Mouse (Mus musculus) cerebellum, adult 11 months (tissue): ENCODE measurements around the gene Rffl.

ENCODE experiments used
- DNase-seq: peaks from one replicate; pipeline ENCODE4 v3.0.0; 2022

The Rffl gene

GRCm38 (mm10) chr11:82870173-82871030, 608 bp downstream of the Rffl start:
- DNase-seq, result peak; percentile 26

GRCm38 (mm10) chr11:82869506-82870172, 1.4 kb downstream of the Rffl start:
- no peak for DNase-seq

GRCm38 (mm10) chr11:82867956-82868355, 3.1 kb downstream of the Rffl start:
- no peak for DNase-seq

- DNase-seq, result no peak
Measured at GRCm38 (mm10) chr11:82866850-82867564, 4.0 kb downstream of the Rffl start.

- DNase-seq, result no peak
Measured at GRCm38 (mm10) chr11:82865957-82866356, 5.1 kb downstream of the Rffl start.

- DNase-seq, result no peak
Measured at GRCm38 (mm10) chr11:82863488-82863931, 7.5 kb downstream of the Rffl start.

DNA sequence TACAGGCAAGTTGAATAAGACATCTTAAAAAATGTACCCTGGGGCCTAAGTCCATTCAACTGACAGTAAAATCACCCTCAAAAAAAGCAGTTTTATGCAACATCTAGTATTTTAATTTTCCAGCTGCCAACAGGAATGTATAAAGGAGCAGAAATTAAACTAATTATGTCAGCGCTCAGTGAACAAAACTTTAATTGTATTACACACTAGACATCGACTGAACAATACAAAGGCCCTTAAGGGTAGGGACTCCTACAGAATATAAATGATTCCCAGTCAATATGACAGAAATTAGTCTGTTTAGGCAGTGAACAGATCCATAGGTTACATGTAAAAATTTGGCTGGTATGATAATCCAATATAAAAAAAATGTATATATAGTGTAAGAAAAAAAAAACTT, 8.0 kb downstream of the Rffl start:
- DNase-seq, result no peak

- DNase-seq, result no peak
Measured at GRCm38 (mm10) chr11:82862638-82863037, 8.4 kb downstream of the Rffl start.

- DNase-seq, result no peak
Measured at GRCm38 (mm10) chr11:82861558-82861957, 9.5 kb downstream of the Rffl start.

- no peak for DNase-seq
Measured at GRCm38 (mm10) chr11:82860759-82861158, 10.3 kb downstream of the Rffl start.

- DNase-seq, result no peak
Measured at GRCm38 (mm10) chr11:82857307-82857848, 13.6 kb downstream of the Rffl start.

DNA sequence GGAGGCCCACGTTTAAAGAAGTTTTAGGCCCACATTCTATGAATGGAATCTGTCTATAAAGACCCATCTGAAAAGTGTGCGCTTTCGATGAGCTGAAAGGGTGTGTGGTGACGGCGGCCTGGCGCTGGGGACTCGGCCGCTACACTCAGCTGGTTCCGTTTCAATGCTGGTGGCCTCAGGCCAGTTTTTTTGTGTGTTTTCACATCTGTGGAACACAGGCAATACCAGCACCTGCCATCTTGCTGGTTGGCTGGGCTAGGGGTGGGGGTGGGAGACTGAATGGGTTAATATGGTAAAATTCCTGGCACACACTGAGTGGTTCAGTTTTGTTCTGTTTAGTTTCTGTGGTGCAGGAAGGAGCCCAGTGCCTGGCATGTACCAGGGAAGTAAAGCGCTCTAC, 15.0 kb downstream of the Rffl start:
- DNase-seq, result no peak

- no peak for DNase-seq
Measured at GRCm38 (mm10) chr11:82855327-82855973, 15.6 kb downstream of the Rffl start.

DNA sequence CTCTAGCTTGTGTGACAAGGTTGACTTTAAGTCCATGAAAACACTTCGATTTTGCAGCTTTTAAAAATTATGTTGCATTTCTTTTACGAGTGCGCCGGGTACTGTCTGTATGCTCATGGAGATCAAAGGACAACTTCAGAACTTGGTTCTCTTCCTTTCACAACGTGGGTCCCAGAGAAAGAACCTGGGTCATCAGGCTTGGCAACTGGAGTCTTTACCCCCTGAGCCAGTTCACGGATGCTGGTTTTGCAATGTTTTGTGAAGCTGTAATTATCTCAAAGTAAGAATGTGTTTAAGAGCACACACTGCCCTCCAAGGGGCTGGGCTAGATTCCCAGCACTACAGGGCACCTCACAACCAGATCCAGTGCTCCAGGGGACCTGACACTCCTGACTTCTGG, 16.9 kb downstream of the Rffl start:
- DNase-seq, result no peak

GRCm38 (mm10) chr11:82852958-82853357, 18.1 kb downstream of the Rffl start:
- DNase-seq, result no peak

DNA sequence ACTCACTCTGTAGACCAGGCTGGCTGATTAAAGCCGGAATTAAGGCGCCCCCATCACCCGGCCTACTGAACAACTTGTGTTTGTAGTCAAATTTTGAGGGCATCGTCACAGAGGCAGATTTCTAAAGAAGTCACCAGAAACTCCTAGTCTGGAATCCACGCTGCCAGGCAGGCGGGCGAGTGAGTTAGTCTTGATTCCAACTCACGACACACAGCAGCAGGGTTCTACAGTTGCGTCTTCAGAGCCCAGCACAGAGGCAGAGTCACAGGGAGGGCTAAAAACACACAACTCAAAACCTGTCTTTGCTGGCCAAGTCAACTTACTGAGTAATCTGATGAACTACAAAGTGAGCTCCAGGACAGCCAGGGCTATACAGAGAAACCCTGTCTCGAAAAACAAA, 18.5 kb downstream of the Rffl start:
- DNase-seq, result no peak

DNA sequence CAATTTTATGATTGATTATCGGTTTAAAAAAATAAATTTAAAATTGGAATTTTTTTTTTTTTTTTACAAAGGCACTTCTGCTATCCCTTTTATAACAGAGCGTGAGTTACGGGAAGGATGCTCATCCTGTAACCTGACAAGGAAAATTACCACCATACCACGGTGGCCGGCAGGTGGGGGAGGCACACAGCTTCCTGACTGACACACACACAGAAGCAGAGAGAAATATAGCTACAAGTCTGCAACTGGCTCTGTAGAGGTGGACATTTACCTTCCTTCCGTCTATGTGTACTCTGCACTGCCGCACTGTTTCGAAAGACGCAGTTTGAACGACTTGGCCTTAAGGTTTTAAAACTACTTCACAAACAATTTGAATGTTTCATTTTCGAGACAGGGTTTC, 18.9 kb downstream of the Rffl start:
- no peak for DNase-seq

GRCm38 (mm10) chr11:82850259-82850658, 20.8 kb downstream of the Rffl start:
- no peak for DNase-seq

DNA sequence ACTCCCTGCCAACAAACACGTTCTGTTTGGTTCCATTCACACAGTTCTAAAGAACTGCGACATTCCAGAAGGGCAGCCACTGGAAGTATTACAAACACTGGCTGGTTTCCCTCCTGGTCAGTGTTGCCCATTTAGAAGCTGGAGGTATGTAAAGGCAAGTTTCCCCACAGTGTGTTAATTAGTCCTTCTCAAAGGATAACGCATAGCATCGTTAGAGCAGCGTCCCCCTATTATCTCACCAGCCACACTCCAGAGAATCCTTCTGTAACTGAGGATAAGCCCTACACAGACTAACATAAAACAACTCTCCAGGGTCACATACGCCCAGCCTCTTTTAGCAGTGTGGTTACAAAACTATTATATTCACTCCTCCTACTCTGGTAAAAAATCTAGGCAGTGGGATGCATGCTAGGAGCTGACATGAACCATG, 23.4 kb downstream of the Rffl start:
- no peak for DNase-seq

- no peak for DNase-seq
Measured at GRCm38 (mm10) chr11:82846938-82847337, 24.1 kb downstream of the Rffl start.

DNA sequence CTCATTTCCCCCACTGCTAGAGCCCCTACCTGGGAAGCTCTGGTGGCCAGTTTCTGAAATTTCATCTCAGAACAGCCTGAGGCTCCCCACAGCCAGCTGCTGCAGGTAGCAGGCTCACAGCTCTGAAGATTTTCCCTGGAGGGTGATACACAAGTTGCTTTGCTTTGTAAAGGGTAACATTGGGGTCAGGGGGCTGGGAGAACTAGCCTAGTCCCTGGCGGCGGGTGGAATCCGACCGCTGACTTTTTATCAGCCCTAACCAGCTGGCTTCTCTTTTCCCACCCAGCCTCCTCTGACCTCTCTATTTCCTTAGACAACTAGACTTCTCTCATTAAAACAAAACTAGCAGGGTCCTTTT, 25.0 kb downstream of the Rffl start:
- DNase-seq, result no peak

DNA sequence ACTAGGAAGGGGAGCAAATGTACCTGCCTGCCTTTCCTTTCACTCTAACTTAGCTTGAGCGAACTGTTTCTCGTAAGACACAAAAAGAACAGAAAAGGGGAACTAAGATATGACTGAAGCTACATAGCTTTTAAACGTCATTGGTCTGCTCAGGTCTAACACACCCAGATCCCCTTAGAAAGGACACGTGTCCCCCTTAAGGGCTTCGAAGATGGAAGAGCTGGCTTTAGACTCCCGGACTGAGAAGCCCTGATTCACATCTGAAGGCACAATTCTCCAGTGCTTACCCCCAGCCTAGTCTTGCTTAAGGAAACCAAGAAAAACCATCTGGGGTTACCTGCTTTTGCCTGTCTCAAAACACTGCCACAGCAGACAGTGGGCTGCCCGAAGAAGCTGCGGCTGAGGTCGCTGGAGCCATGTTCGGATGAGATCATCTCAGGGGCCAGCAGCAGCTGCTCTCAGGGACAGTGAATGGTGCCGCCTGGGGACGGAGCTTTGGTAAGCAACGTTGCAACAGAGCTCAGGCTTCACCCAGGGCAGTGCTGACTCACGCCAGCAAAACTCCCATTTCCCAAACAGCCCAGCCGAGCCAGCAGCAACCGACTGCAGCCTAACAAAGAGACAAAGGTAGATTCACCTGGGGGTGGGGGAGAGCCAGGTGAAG, 25.5 kb downstream of the Rffl start:
- DNase-seq, result peak; percentile 13
